Mouse (Mus musculus) liver, adult 2 months (tissue): ENCODE results near the gene Ptf1a.

Experiments
- CTCF ChIP-seq: fragments of 200-500 bp; IDR thresholded peaks from 2 replicates; pipeline ENCODE4 v1.5.1; 2011; ENCODE audit warnings: low read depth, low read length, control low read depth
- POLR2A ChIP-seq: fragments of 200-500 bp; IDR thresholded peaks from 2 replicates; pipeline ENCODE4 v1.6.1; 2011; ENCODE audit warnings: low read length, control low read depth; ENCODE audit not compliant: insufficient read depth; ENCODE audit errors: extremely low read depth

GRCm38 (mm10) chr2:19455228-19455627 is 9.8 kb downstream of the Ptf1a start:
- TF ChIP-seq POLR2A (no peak), CTCF (no peak)
